Comparison of ENCODE assay signal across 9 mouse cellular contexts in the genomic region with DNA sequence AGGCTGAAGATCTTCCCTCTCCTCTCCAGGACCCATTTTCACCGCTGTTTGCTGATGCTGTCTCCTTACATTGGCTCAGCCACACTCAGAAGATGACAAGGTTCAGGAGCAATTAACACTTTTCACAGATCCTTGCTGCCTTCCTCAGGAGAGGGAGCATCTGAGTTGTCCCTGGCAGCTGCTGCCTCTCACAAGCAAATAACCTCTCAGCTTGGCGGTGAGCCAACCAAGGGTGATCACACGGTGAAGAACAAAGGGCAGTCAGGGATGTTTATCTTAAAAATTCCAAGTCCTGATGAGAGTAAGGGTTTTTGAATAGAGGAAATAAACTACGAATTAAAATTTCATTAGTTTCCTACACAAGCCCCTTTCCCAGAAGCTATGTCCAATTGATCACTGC.
A peak's percentile ranks its signal among the peaks of the same experiment; 100 is the strongest.
DNase-seq lines count a peak whose midpoint lies in the region; ATAC-seq and TF ChIP-seq lines count a peak whose summit lies in the region.
"Had no signal": no experiment of that assay in that cellular context is flagged by ENCODE, and none has a peak within 500 bp of the region (broad histone marks: within the 10 kb centered on the region; RNA-seq: fewer than 3 reads in every experiment).

No protein-coding gene starts in this region.

- H3K4me3 ChIP-seq in embryonic facial prominence, embryonic 14.5 days (ENCODE audit: low read depth, low read length) = no peak overlapping the region
- no peak overlapping the region for H3K4me3 ChIP-seq in embryonic facial prominence, embryonic 10.5 days
- no peak overlapping the region for H3K4me3 ChIP-seq in neural tube, embryonic 11.5 days (ENCODE audit: low read depth, low read length)
- no peak overlapping the region for H3K4me3 ChIP-seq in neural tube, embryonic 15.5 days (replicated peaks)
- H3K4me3 ChIP-seq in lung, postnatal 0 days (ENCODE audit: low read depth, low read length) = no peak overlapping the region

- WGBS in embryonic facial prominence, embryonic 14.5 days = 51% methylated on average over 4 of the region's 4 CpGs
- WGBS in embryonic facial prominence, embryonic 10.5 days = 65% methylated on average over 4 of the region's 4 CpGs
- WGBS in neural tube, embryonic 11.5 days = 50% methylated on average over 4 of the region's 4 CpGs
- WGBS in neural tube, embryonic 15.5 days = 32% methylated on average over 4 of the region's 4 CpGs
- WGBS in lung, postnatal 0 days = 15% methylated on average over 4 of the region's 4 CpGs

- H3K27me3 ChIP-seq in embryonic facial prominence, embryonic 14.5 days (replicated peaks; ENCODE audit: control insufficient read depth, insufficient read depth, low read length) = no peaks in the 10 kb centered on the region
- H3K27me3 ChIP-seq in embryonic facial prominence, embryonic 10.5 days (replicated peaks; ENCODE audit: low read depth, poor library complexity, severe bottlenecking) = peaks cover 7% of the 10 kb centered on the region; the same call in 1 of the 2 replicates
- H3K27me3 ChIP-seq in neural tube, embryonic 11.5 days (ENCODE audit: control insufficient read depth, insufficient read depth, low read length) = no peaks in the 10 kb centered on the region
- H3K27me3 ChIP-seq in neural tube, embryonic 15.5 days (replicated peaks) = no peaks in the 10 kb centered on the region
- H3K27me3 ChIP-seq in lung, postnatal 0 days (replicated peaks; ENCODE audit: insufficient read depth, low read length) = no peaks in the 10 kb centered on the region

- no peak overlapping the region for H3K27ac ChIP-seq in embryonic facial prominence, embryonic 14.5 days (replicated peaks; ENCODE audit: low read depth, low read length)
- no peak overlapping the region for H3K27ac ChIP-seq in embryonic facial prominence, embryonic 10.5 days (replicated peaks)
- no peak overlapping the region for H3K27ac ChIP-seq in neural tube, embryonic 11.5 days (ENCODE audit: low read depth, low read length)
- H3K27ac ChIP-seq in neural tube, embryonic 15.5 days (replicated peaks) = no peak overlapping the region
- H3K27ac ChIP-seq in lung, postnatal 0 days (ENCODE audit: low read length) = no peak overlapping the region

- H3K9me3 ChIP-seq in embryonic facial prominence, embryonic 14.5 days (ENCODE audit: control insufficient read depth, low read length) = peaks cover 6% of the 10 kb centered on the region; the same call in 1 of the 2 replicates
- peaks cover 6% of the 10 kb centered on the region; the same call in 1 of the 2 replicates for H3K9me3 ChIP-seq in embryonic facial prominence, embryonic 10.5 days
- no peaks in the 10 kb centered on the region for H3K9me3 ChIP-seq in neural tube, embryonic 11.5 days (ENCODE audit: control insufficient read depth, low read length)
- no peaks in the 10 kb centered on the region for H3K9me3 ChIP-seq in neural tube, embryonic 15.5 days (replicated peaks)
- H3K9me3 ChIP-seq in lung, postnatal 0 days (ENCODE audit: low read length) = no peaks in the 10 kb centered on the region

- peak; percentile 71 for DNase-seq in embryonic facial prominence, embryonic 14.5 days (ENCODE audit: low spot score)
- no peak for DNase-seq in embryonic facial prominence, embryonic 10.5 days (ENCODE audit: low spot score)
- DNase-seq in neural tube, embryonic 11.5 days (ENCODE audit: low spot score) = peak; percentile 49
- peak; percentile 27 to 35 for DNase-seq in cerebellum, postnatal 36 days
- DNase-seq in lung, postnatal 0 days (ENCODE audit: low spot score) = peak; percentile 33
- no peak for DNase-seq in layer of hippocampus, adult 11-12 months (ENCODE audit: low spot score)
- DNase-seq: thymus, adult 2 months had no signal

- no peak for TF ChIP-seq CTCF in lung, postnatal 0 days (IDR thresholded peaks at IDR 0.05)

- no peak overlapping the region for H3K4me2 ChIP-seq in embryonic facial prominence, embryonic 14.5 days (ENCODE audit: low read depth, low read length)
- H3K4me2 ChIP-seq in neural tube, embryonic 11.5 days (ENCODE audit: low read depth) = no peak overlapping the region
- no peak overlapping the region for H3K4me2 ChIP-seq in neural tube, embryonic 15.5 days
- H3K4me2 ChIP-seq in lung, postnatal 0 days (replicated peaks; ENCODE audit: low read depth, low read length) = no peak overlapping the region

- no peaks in the 10 kb centered on the region for H3K36me3 ChIP-seq in embryonic facial prominence, embryonic 14.5 days (ENCODE audit: control insufficient read depth, insufficient read depth, low read length)
- H3K36me3 ChIP-seq in embryonic facial prominence, embryonic 10.5 days (replicated peaks) = no peaks in the 10 kb centered on the region
- H3K36me3 ChIP-seq in neural tube, embryonic 11.5 days (ENCODE audit: control insufficient read depth, insufficient read depth, low read length) = no peaks in the 10 kb centered on the region
- H3K36me3 ChIP-seq in neural tube, embryonic 15.5 days = no peaks in the 10 kb centered on the region
- no peaks in the 10 kb centered on the region for H3K36me3 ChIP-seq in lung, postnatal 0 days (ENCODE audit: insufficient read depth, low read length)

- TF ChIP-seq EP300 in lung, postnatal 0 days (IDR thresholded peaks at IDR 0.05) = no peak

- H3K4me1 ChIP-seq in embryonic facial prominence, embryonic 14.5 days (ENCODE audit: control insufficient read depth, insufficient read depth, low read length) = peaks cover 10% of the 10 kb centered on the region; the same call in 1 of the 2 replicates
- peaks cover 37% of the 10 kb centered on the region for H3K4me1 ChIP-seq in embryonic facial prominence, embryonic 10.5 days
- peaks cover 18% of the 10 kb centered on the region for H3K4me1 ChIP-seq in neural tube, embryonic 11.5 days (ENCODE audit: control insufficient read depth, insufficient read depth, low read length)
- H3K4me1 ChIP-seq in neural tube, embryonic 15.5 days = peaks cover 12% of the 10 kb centered on the region
- H3K4me1 ChIP-seq in lung, postnatal 0 days (ENCODE audit: insufficient read depth, low read depth, low read length) = no peaks in the 10 kb centered on the region

- ATAC-seq in embryonic facial prominence, embryonic 14.5 days (ENCODE audit: low read depth) = no peak
- 0 out of 2 replicates have a peak, but pooled peaks have one; percentile 49 for ATAC-seq in neural tube, embryonic 11.5 days (ENCODE audit: insufficient read depth, low FRiP score, low TSS enrichment)
- no peak for ATAC-seq in neural tube, embryonic 15.5 days (ENCODE audit: low FRiP score)
- peak; percentile 26 for ATAC-seq in lung, postnatal 0 days
- no peak for ATAC-seq in inflammation-experienced regulatory T-cells, adult 6 months

- no peak overlapping the region for H3K9ac ChIP-seq in embryonic facial prominence, embryonic 14.5 days (ENCODE audit: low read depth, low read length)
- no peak overlapping the region for H3K9ac ChIP-seq in neural tube, embryonic 11.5 days (ENCODE audit: low read length)
- no peak overlapping the region for H3K9ac ChIP-seq in neural tube, embryonic 15.5 days (replicated peaks)
- no peak overlapping the region for H3K9ac ChIP-seq in lung, postnatal 0 days (replicated peaks; ENCODE audit: low read depth)

Comparison
In these comparisons a context has a peak if more than half of its experiments do, and no peak if none do; other contexts are left out.
1. ATAC-seq: peak in neural tube, embryonic 11.5 days (single experiment) and lung, postnatal 0 days (single experiment); none in embryonic facial prominence, embryonic 14.5 days (single experiment), neural tube, embryonic 15.5 days (single experiment) and inflammation-experienced regulatory T-cells, adult 6 months (single experiment).
2. DNase-seq: peak in embryonic facial prominence, embryonic 14.5 days (single experiment), neural tube, embryonic 11.5 days (single experiment), cerebellum, postnatal 36 days (2 of 2) and lung, postnatal 0 days (single experiment); none in embryonic facial prominence, embryonic 10.5 days (single experiment) and layer of hippocampus, adult 11-12 months (single experiment).